Mouse (Mus musculus): ENCODE results near the gene Psma3. TPM values are rescaled to one million over a fixed set of nuclear protein-coding genes. Genes with fewer than 3 reads are reported as not detected.

Gene Psma3
- total RNA-seq (2014; rRNA removed), result 99.7 and 118 TPM in 2 replicates
- 533 and 543 TPM in 2 replicates for polyA plus RNA-seq (2015; fragmentation: Nextera tagmentation; extraction: Ambion mirVana)

GRCm38 (mm10) chr12:70974441-70975266 is at the start of gene Psma3:
TSS of gene Psma3 (plus strand) at chr12:70974621.
- Histone ChIP-seq H3K4me3 (ENCODE audit: low read length) (peak within 1 kb of the TSS; percentile 99), H3K4me1 (ENCODE audit: insufficient read depth, low read length) (peaks cover 9% of the 10 kb centered on the region; the same call in 1 of the 2 replicates), H3K36me3 (ENCODE audit: insufficient read depth, low read length) (no peaks in the 10 kb centered on the region; the same call in 1 of the 2 replicates), H3K27ac (peak within 1 kb of the TSS; percentile 99), H3K9ac (replicated peaks; ENCODE audit: low read length) (peak within 1 kb of the TSS; percentile 99), H3K9me3 (ENCODE audit: low read length) (no peaks in the 10 kb centered on the region), H3K27me3 (ENCODE audit: insufficient read depth, low read length) (no peaks in the 10 kb centered on the region), H3K4me2 (ENCODE audit: low read depth, low read length) (peak within 1 kb of the TSS; percentile 73)
- DNase-seq (ENCODE audit: low spot score), result peak; percentile 97
- no peak for TF ChIP-seq CTCF (IDR thresholded peaks at IDR 0.05; ENCODE audit: low read depth)
- under 1% methylated on average over 71 of the region's 71 CpGs for WGBS
- ATAC-seq, result peak; percentile 99

GRCm38 (mm10) chr12:70929781-70930180 is 44.6 kb upstream of the Psma3 start:
- ATAC-seq, result no peak
- 80% methylated on average over 4 of the region's 4 CpGs for WGBS
- no peak for TF ChIP-seq CTCF (IDR thresholded peaks at IDR 0.05; ENCODE audit: low read depth)
- H3K36me3 ChIP-seq (ENCODE audit: insufficient read depth, low read length), result no peaks in the 10 kb centered on the region
- no peaks in the 10 kb centered on the region for H3K27me3 ChIP-seq (ENCODE audit: insufficient read depth, low read length)
- no peaks in the 10 kb centered on the region for H3K9me3 ChIP-seq (ENCODE audit: low read length)
- no peaks in the 10 kb centered on the region for H3K4me1 ChIP-seq (ENCODE audit: insufficient read depth, low read length)
- H3K4me2 ChIP-seq (ENCODE audit: low read depth, low read length), result no peak overlapping the region
- no peak overlapping the region for H3K9ac ChIP-seq (replicated peaks; ENCODE audit: low read length)
- H3K27ac ChIP-seq, result no peak overlapping the region
- no peak for DNase-seq (ENCODE audit: low spot score)
- H3K4me3 ChIP-seq (ENCODE audit: low read length), result no peak overlapping the region

- Histone ChIP-seq H3K4me3 (ENCODE audit: low read length) (peak overlapping the region; percentile 82), H3K36me3 (ENCODE audit: insufficient read depth, low read length) (no peaks in the 10 kb centered on the region), H3K9me3 (ENCODE audit: low read length) (no peaks in the 10 kb centered on the region), H3K27ac (peak overlapping the region; percentile 87), H3K4me1 (ENCODE audit: insufficient read depth, low read length) (no peaks in the 10 kb centered on the region), H3K4me2 (ENCODE audit: low read depth, low read length) (peak overlapping the region; percentile 58), H3K27me3 (ENCODE audit: insufficient read depth, low read length) (no peaks in the 10 kb centered on the region), H3K9ac (replicated peaks; ENCODE audit: low read length) (peak overlapping the region; percentile 85; the same call in 1 of the 2 replicates)
- TF ChIP-seq CTCF (IDR thresholded peaks at IDR 0.05; ENCODE audit: low read depth), result no peak
- WGBS, result 26% methylated on average over 7 of the region's 12 CpGs
- DNase-seq (ENCODE audit: low spot score) (no peak), ATAC-seq (peak; percentile 50)
These were observed 37.3 kb upstream of the Psma3 start for GRCm38 (mm10) chr12:70937150-70937549.

- Histone ChIP-seq H3K4me3 (ENCODE audit: low read length) (peak within 1 kb of the TSS; percentile 82), H3K4me2 (ENCODE audit: low read depth, low read length) (peak within 1 kb of the TSS; percentile 59), H3K27me3 (ENCODE audit: insufficient read depth, low read length) (no peaks in the 10 kb centered on the region), H3K9me3 (ENCODE audit: low read length) (no peaks in the 10 kb centered on the region), H3K4me1 (ENCODE audit: insufficient read depth, low read length) (no peaks in the 10 kb centered on the region), H3K36me3 (ENCODE audit: insufficient read depth, low read length) (peaks cover 6% of the 10 kb centered on the region), H3K9ac (replicated peaks; ENCODE audit: low read length) (peak within 1 kb of the TSS; percentile 85), H3K27ac (peak within 1 kb of the TSS; percentile 87)
- TF ChIP-seq CTCF (IDR thresholded peaks at IDR 0.05; ENCODE audit: low read depth), result no peak
- DNase-seq (ENCODE audit: low spot score) (peak; percentile 96), ATAC-seq (peak; percentile 98)
- under 1% methylated on average over 59 of the region's 59 CpGs for WGBS
These were observed 36.6 kb upstream of the Psma3 start, which contains the start of gene Actr10 for GRCm38 (mm10) chr12:70937571-70938384. TSS of gene Actr10 (plus strand) at chr12:70937857.

- Histone ChIP-seq H3K4me2 (ENCODE audit: low read depth, low read length) (no peak overlapping the region), H3K36me3 (ENCODE audit: insufficient read depth, low read length) (peaks cover 17% of the 10 kb centered on the region), H3K4me3 (ENCODE audit: low read length) (no peak overlapping the region), H3K9ac (replicated peaks; ENCODE audit: low read length) (no peak overlapping the region), H3K9me3 (ENCODE audit: low read length) (no peaks in the 10 kb centered on the region), H3K27me3 (ENCODE audit: insufficient read depth, low read length) (no peaks in the 10 kb centered on the region), H3K4me1 (ENCODE audit: insufficient read depth, low read length) (no peaks in the 10 kb centered on the region), H3K27ac (no peak overlapping the region)
- no peak for TF ChIP-seq CTCF (IDR thresholded peaks at IDR 0.05; ENCODE audit: low read depth)
- DNase-seq (ENCODE audit: low spot score) (no peak), ATAC-seq (no peak)
- WGBS, result 96% methylated on average over 7 of the region's 7 CpGs
These were observed 33.6 kb upstream of the Psma3 start for GRCm38 (mm10) chr12:70940806-70941205.

GRCm38 (mm10) chr12:70944181-70944580 is 30.2 kb upstream of the Psma3 start:
- no peaks in the 10 kb centered on the region for H3K27me3 ChIP-seq (ENCODE audit: insufficient read depth, low read length)
- H3K9ac ChIP-seq (replicated peaks; ENCODE audit: low read length), result no peak overlapping the region
- H3K4me2 ChIP-seq (ENCODE audit: low read depth, low read length), result no peak overlapping the region
- ATAC-seq, result no peak
- H3K36me3 ChIP-seq (ENCODE audit: insufficient read depth, low read length), result peaks cover 33% of the 10 kb centered on the region
- no peak overlapping the region for H3K4me3 ChIP-seq (ENCODE audit: low read length)
- H3K9me3 ChIP-seq (ENCODE audit: low read length), result no peaks in the 10 kb centered on the region
- TF ChIP-seq CTCF (IDR thresholded peaks at IDR 0.05; ENCODE audit: low read depth), result no peak
- H3K4me1 ChIP-seq (ENCODE audit: insufficient read depth, low read length), result no peaks in the 10 kb centered on the region
- no peak overlapping the region for H3K27ac ChIP-seq
- WGBS, result 95% methylated on average over 5 of the region's 5 CpGs
- DNase-seq (ENCODE audit: low spot score), result no peak
